Mouse (Mus musculus): ENCODE measurements around the gene Ugt2b5. TPM values are rescaled to one million over a fixed set of nuclear protein-coding genes. Genes with fewer than 3 reads are reported as not detected.
"Not testable (repeated sequence)": the region's sequence is repeated elsewhere in the genome, so short reads cannot be mapped to it uniquely, and the experiment has no call there.

Gene Ugt2b5
- not detected in 2 replicates for polyA plus RNA-seq (2014; fragmentation: Nextera tagmentation; extraction: Ambion mirVana)

DNA sequence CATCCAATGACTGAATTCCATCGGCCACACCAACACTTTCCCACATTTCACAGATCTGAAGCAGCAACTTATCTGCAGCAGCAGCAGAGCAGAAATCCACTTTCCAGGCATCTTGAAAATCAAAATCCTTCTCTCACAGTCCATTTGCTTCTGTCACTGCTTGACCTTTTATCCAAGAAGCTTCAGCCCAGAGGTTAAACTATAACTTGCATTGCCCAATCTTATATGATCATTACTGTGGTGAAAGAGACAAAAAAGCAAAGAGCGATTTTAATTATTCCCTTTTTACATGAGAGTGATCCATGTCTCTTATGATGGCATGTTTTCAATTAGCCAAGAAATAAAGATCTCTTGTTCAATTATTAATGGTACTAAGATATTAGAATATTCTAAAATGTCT is at the start of gene Ugt2b5:
TSS of gene Ugt2b5 (minus strand) at position 123 of the 400 bp plus-strand sequence.
- H3K9me3 ChIP-seq (replicated peaks; ENCODE audit: control insufficient read depth, low read length); H3K27ac ChIP-seq (ENCODE audit: low read depth, low read length); H3K4me1 ChIP-seq (ENCODE audit: control insufficient read depth, insufficient read depth, low read length); H3K9ac ChIP-seq (ENCODE audit: low read depth, low read length); H3K4me3 ChIP-seq (ENCODE audit: low read depth, low read length); H3K36me3 ChIP-seq (ENCODE audit: control insufficient read depth, insufficient read depth, low read length); H3K27me3 ChIP-seq (ENCODE audit: control insufficient read depth, insufficient read depth, low read length); H3K4me2 ChIP-seq; ATAC-seq (replicated peaks; ENCODE audit: insufficient number of reproducible peaks, low FRiP score, low TSS enrichment): not testable (repeated sequence)
- WGBS (ENCODE audit: insufficient replicate concordance), result 81% methylated on average over 1 of the region's 2 CpGs

DNA sequence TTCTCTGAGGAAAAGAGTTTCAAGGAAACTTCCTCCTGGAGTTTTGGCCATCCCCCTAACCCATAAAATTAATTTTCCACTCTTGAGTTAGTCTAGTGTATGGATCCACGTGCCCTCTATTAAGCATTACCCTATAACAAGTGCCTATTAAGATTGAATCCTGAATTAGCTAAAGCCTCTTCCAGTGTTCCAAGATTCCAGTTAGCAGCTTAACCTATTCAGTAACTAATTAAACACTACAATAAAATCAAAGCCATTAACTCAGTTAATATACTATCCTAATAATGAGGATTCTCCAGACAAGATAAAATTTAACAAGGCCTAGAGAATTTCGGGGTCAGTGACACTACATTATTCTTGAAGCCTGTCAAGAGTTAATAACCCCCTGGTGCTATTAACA is 35.7 kb upstream of the Ugt2b5 start:
- not testable (repeated sequence) for H3K9ac ChIP-seq (ENCODE audit: low read depth, low read length); H3K4me1 ChIP-seq (ENCODE audit: control insufficient read depth, insufficient read depth, low read length); H3K4me2 ChIP-seq; H3K9me3 ChIP-seq (replicated peaks; ENCODE audit: control insufficient read depth, low read length); H3K4me3 ChIP-seq (ENCODE audit: low read depth, low read length); H3K27me3 ChIP-seq (ENCODE audit: control insufficient read depth, insufficient read depth, low read length); H3K36me3 ChIP-seq (ENCODE audit: control insufficient read depth, insufficient read depth, low read length); H3K27ac ChIP-seq (ENCODE audit: low read depth, low read length); ATAC-seq (replicated peaks; ENCODE audit: insufficient number of reproducible peaks, low FRiP score, low TSS enrichment)
- 61% methylated on average over 2 of the region's 2 CpGs for WGBS (ENCODE audit: insufficient replicate concordance)

DNA sequence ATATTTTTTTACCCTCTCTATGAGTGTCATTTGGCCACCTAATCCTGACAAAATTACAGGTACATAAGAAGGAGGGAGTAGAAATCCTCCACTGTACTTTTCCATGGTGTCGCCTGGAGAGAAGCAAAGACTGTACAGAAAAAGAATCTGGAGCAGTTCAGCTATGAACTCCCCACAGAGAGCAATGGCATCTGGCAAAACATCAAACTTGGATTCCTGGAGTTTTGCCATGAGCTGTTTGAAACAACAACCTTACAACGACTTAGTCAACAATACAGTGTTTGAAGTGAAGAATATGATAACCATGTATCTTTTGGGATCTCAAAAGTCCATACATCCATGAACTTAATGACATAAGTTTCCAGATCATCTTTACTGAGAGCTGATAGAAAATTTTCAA is 34.6 kb upstream of the Ugt2b5 start:
- Histone ChIP-seq H3K4me3 (ENCODE audit: low read depth, low read length) (no peak overlapping the region), H3K9me3 (replicated peaks; ENCODE audit: control insufficient read depth, low read length) (no peaks in the 10 kb centered on the region), H3K9ac (ENCODE audit: low read depth, low read length) (no peak overlapping the region), H3K27ac (ENCODE audit: low read depth, low read length) (no peak overlapping the region), H3K4me1 (ENCODE audit: control insufficient read depth, insufficient read depth, low read length) (no peaks in the 10 kb centered on the region), H3K4me2 (no peak overlapping the region), H3K36me3 (ENCODE audit: control insufficient read depth, insufficient read depth, low read length) (no peaks in the 10 kb centered on the region), H3K27me3 (ENCODE audit: control insufficient read depth, insufficient read depth, low read length) (no peaks in the 10 kb centered on the region)
- 76% methylated on average over 2 of the region's 2 CpGs for WGBS (ENCODE audit: insufficient replicate concordance)
- no peak for ATAC-seq (replicated peaks; ENCODE audit: insufficient number of reproducible peaks, low FRiP score, low TSS enrichment)

DNA sequence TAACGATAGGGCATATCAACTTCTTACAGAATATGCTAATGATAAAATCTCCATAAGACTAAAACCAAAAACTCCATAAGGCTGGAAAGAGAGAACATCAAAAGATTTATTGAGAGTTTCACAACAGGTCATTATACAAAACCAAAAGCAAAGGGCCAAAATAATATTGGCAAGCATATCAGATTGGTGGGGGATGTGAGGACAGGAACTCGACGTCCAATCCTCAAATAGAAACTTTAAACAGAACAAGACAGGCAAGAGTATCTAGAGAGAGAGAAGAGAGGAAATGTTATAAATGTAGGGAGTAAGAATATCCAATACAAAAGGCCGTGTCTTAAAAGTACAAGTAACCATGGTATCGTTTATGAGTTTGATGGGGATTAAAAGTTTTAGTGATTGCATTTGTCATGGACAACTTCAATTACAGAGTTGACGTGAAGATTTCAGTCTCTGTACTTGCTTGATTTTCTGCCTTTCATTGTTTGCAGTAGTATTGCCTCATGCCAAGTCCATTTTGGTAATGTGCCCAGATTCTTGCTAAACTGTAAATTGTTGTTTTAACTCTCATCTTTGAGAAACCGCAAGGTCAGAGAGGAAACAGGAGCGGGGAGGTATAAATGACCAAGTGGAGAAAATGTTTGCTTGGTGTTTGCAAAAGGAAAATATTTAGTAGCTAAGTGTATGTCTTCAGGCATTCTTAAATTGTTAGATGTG is 7.8 kb upstream of the Ugt2b5 start:
- ATAC-seq (replicated peaks; ENCODE audit: insufficient number of reproducible peaks, low FRiP score, low TSS enrichment), result no peak
- no peak overlapping the region for H3K4me2 ChIP-seq
- H3K27me3 ChIP-seq (ENCODE audit: control insufficient read depth, insufficient read depth, low read length), result no peaks in the 10 kb centered on the region
- H3K4me3 ChIP-seq (ENCODE audit: low read depth, low read length), result no peak overlapping the region
- no peak overlapping the region for H3K27ac ChIP-seq (ENCODE audit: low read depth, low read length)
- no peaks in the 10 kb centered on the region for H3K9me3 ChIP-seq (replicated peaks; ENCODE audit: control insufficient read depth, low read length)
- no peaks in the 10 kb centered on the region for H3K36me3 ChIP-seq (ENCODE audit: control insufficient read depth, insufficient read depth, low read length)
- WGBS (ENCODE audit: insufficient replicate concordance), result 80% methylated on average over 8 of the region's 8 CpGs
- H3K4me1 ChIP-seq (ENCODE audit: control insufficient read depth, insufficient read depth, low read length), result no peaks in the 10 kb centered on the region
- H3K9ac ChIP-seq (ENCODE audit: low read depth, low read length), result no peak overlapping the region

DNA sequence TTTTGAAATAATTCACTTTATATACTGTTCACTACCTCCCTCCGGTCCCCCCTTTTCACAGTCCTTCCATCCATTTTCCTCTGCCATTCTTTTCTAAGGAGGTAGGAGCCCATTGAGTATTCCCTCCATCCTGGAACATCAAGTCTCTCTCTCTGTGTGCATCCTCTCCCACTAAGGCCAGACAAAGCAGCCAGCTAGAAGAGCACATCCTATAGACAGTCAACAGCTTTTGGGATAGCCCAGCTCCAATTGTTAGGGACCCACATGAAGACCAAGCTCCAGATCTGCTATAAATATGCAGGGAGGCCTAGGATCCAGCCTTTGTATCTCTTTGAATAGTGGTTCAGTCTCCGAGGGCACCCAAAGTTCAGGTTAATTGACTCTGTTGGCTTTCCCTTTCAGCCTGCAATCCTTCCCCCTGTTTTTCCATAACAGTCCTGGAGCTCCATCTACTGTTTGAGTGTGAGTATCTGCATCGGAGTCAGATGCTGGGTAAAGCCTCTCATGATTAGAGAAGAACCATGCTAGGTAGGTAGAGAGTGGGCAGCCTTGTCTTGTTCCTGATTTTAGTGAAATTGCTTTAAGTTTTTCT is 2.8 kb upstream of the Ugt2b5 start:
- no peak overlapping the region for H3K4me3 ChIP-seq (ENCODE audit: low read depth, low read length)
- no peak overlapping the region for H3K9ac ChIP-seq (ENCODE audit: low read depth, low read length)
- no peaks in the 10 kb centered on the region for H3K27me3 ChIP-seq (ENCODE audit: control insufficient read depth, insufficient read depth, low read length)
- no peaks in the 10 kb centered on the region for H3K9me3 ChIP-seq (replicated peaks; ENCODE audit: control insufficient read depth, low read length)
- H3K4me1 ChIP-seq (ENCODE audit: control insufficient read depth, insufficient read depth, low read length), result no peaks in the 10 kb centered on the region
- WGBS (ENCODE audit: insufficient replicate concordance), result 40% methylated on average over 3 of the region's 3 CpGs
- H3K4me2 ChIP-seq, result no peak overlapping the region
- no peaks in the 10 kb centered on the region for H3K36me3 ChIP-seq (ENCODE audit: control insufficient read depth, insufficient read depth, low read length)
- no peak overlapping the region for H3K27ac ChIP-seq (ENCODE audit: low read depth, low read length)
- ATAC-seq (replicated peaks; ENCODE audit: insufficient number of reproducible peaks, low FRiP score, low TSS enrichment), result no peak

DNA sequence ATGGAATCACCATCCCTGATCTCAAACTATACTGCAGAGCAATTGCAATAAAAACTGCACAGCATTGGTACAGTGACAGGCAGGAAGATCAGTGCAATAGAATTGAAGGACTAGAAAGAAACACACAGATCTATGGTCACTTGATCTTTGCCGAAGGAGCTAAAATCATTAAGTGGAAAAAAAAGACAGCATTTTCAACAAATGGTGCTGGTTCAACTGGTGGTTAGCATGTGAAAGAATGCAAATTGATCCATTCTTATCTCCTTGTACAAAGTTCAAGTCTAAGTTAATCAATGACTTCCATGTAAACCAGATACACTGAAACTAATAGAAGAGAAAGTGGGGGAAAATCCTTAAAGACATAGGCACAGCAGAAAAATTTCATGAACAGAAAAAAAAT is 36.4 kb downstream of the Ugt2b5 start:
- H3K4me1 ChIP-seq (ENCODE audit: control insufficient read depth, insufficient read depth, low read length); H3K9me3 ChIP-seq (replicated peaks; ENCODE audit: control insufficient read depth, low read length); H3K4me2 ChIP-seq; H3K4me3 ChIP-seq (ENCODE audit: low read depth, low read length); H3K36me3 ChIP-seq (ENCODE audit: control insufficient read depth, insufficient read depth, low read length); H3K27ac ChIP-seq (ENCODE audit: low read depth, low read length); ATAC-seq (replicated peaks; ENCODE audit: insufficient number of reproducible peaks, low FRiP score, low TSS enrichment); H3K9ac ChIP-seq (ENCODE audit: low read depth, low read length); H3K27me3 ChIP-seq (ENCODE audit: control insufficient read depth, insufficient read depth, low read length): not testable (repeated sequence)
- 88% methylated on average over 1 of the region's 1 CpGs for WGBS (ENCODE audit: insufficient replicate concordance)

DNA sequence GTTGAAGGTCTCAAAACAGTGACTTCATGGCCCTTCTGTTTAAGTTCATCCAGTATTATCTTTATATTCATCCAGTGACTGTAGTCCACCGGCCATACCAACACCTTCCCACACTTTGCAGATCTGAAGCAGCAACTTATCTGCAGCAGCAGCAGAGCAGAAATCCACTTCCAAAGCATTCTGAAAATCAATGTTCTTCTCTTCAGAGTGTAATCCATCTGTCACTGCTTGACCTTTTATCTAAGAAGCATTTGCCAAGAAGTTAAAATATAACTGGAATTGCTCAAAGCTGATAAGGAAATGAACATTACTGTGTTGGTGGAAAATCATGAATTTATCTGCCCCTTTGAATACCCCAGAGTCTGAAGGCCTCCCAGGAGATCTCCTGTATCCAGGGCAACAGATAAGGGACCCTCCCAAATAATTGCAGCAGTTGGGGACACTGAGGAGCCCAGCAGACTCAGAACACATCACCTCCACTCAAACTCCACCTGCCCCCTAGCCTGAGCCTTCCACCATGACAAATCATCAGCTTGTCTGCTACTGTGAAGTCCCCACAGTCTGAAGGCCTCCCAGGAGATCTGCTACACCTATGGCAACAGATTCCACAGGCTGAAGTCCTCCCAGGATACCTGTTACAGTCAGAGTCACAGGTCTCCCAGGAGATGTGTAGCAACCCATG is 47.6 kb downstream of the Ugt2b5 start, which contains the start of gene Ugt2b36:
TSS of gene Ugt2b36 (minus strand) at position 210 of the 682 bp plus-strand sequence.
- H3K4me1 ChIP-seq (ENCODE audit: control insufficient read depth, insufficient read depth, low read length), result no peaks in the 10 kb centered on the region
- ATAC-seq (replicated peaks; ENCODE audit: insufficient number of reproducible peaks, low FRiP score, low TSS enrichment), result no peak; the same call in 1 of the 2 replicates
- 50% methylated on average over 1 of the region's 1 CpGs for WGBS (ENCODE audit: insufficient replicate concordance)

DNA sequence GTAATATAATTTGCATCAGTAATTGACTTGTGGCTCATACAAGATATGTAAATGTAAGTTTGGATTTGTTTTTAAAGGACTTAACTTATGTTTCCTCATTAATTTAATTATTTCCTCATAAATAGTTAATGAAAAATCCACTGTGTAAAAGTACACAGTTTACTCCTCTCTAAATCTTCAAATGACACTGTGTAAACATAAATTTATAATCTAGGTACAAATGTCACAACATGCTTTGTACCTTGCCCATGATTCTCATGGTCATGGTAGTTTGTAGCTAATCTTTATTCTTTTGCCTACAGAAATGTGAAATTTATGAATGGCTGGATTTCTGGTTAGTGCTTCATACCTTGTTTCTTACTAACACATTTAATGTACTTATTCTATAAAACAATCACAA is 49.0 kb downstream of the Ugt2b5 start:
- H3K36me3 ChIP-seq (ENCODE audit: control insufficient read depth, insufficient read depth, low read length), result no peaks in the 10 kb centered on the region
- H3K27me3 ChIP-seq (ENCODE audit: control insufficient read depth, insufficient read depth, low read length), result no peaks in the 10 kb centered on the region
- H3K9ac ChIP-seq (ENCODE audit: low read depth, low read length), result no peak overlapping the region
- no peaks in the 10 kb centered on the region for H3K9me3 ChIP-seq (replicated peaks; ENCODE audit: control insufficient read depth, low read length)
- no peak overlapping the region for H3K27ac ChIP-seq (ENCODE audit: low read depth, low read length)
- ATAC-seq (replicated peaks; ENCODE audit: insufficient number of reproducible peaks, low FRiP score, low TSS enrichment), result no peak
- no peaks in the 10 kb centered on the region for H3K4me1 ChIP-seq (ENCODE audit: control insufficient read depth, insufficient read depth, low read length)
- H3K4me3 ChIP-seq (ENCODE audit: low read depth, low read length), result no peak overlapping the region
- H3K4me2 ChIP-seq, result no peak overlapping the region

More for the DNA sequence above, 47.6 kb downstream of the Ugt2b5 start, which contains the start of gene Ugt2b36:
- no peak within 1 kb of the TSS for H3K9ac ChIP-seq (ENCODE audit: low read depth, low read length)
- no peaks in the 10 kb centered on the region for H3K36me3 ChIP-seq (ENCODE audit: control insufficient read depth, insufficient read depth, low read length)
- no peaks in the 10 kb centered on the region for H3K9me3 ChIP-seq (replicated peaks; ENCODE audit: control insufficient read depth, low read length)
- H3K27me3 ChIP-seq (ENCODE audit: control insufficient read depth, insufficient read depth, low read length), result no peaks in the 10 kb centered on the region
- no peak within 1 kb of the TSS for H3K4me3 ChIP-seq (ENCODE audit: low read depth, low read length)
- H3K27ac ChIP-seq (ENCODE audit: low read depth, low read length), result no peak within 1 kb of the TSS
- H3K4me2 ChIP-seq, result no peak within 1 kb of the TSS

All from heart, embryonic 11.5 days (tissue).